Mouse (Mus musculus) liver, embryonic 16.5 days (tissue): Measurements from ENCODE around the gene Dusp15. TPM values are rescaled to one million over a fixed set of nuclear protein-coding genes. Genes with fewer than 3 reads are reported as not detected.
A peak's percentile ranks its signal among the peaks of the same experiment; 100 is the strongest.

Source experiments
- ATAC-seq: fragments of 200-750 bp; cut with Nextera tagmentation; 2 replicates; pipeline ENCODE4 v1.8.0; 2017; ENCODE audit warnings: low read depth, mild to moderate bottlenecking, moderate number of reproducible peaks, moderate library complexity
- H3K27ac ChIP-seq: fragments of 300-500 bp; sonication (generic); 2 replicates; pipeline ENCODE4 v1.5.1; 2014; ENCODE audit warnings: mild to moderate bottlenecking, low read length
- H3K27me3 ChIP-seq: fragments of 300-500 bp; sonication (generic); 2 replicates; pipeline ENCODE4 v1.6.1; 2014; ENCODE audit warnings: low read depth, low read length, mixed read lengths; ENCODE audit not compliant: control insufficient read depth, insufficient read depth
- H3K36me3 ChIP-seq: fragments of 300-500 bp; sonication (generic); 2 replicates; pipeline ENCODE4 v1.6.1; 2014; ENCODE audit warnings: mild to moderate bottlenecking; ENCODE audit not compliant: control insufficient read depth, insufficient read depth
- H3K4me1 ChIP-seq: fragments of 300-500 bp; sonication (generic); 2 replicates; pipeline ENCODE4 v1.6.1; 2014; ENCODE audit warnings: low read depth, low read length, mixed read lengths; ENCODE audit not compliant: control insufficient read depth
- H3K4me2 ChIP-seq: fragments of 300-500 bp; sonication (generic); 2 replicates; pipeline ENCODE4 v1.6.1; 2014; ENCODE audit warnings: low read depth, low read length, mixed read lengths
- H3K4me3 ChIP-seq: fragments of 300-500 bp; sonication (generic); 2 replicates; pipeline ENCODE4 v1.5.1; 2014; ENCODE audit warnings: low read depth, mild to moderate bottlenecking, low read length
- H3K9ac ChIP-seq: fragments of 300-500 bp; sonication (generic); 2 replicates; pipeline ENCODE4 v1.6.1; 2014; ENCODE audit warnings: low read depth, low read length
- H3K9me3 ChIP-seq: fragments of 300-500 bp; sonication (generic); replicated peaks from 2 replicates; pipeline ENCODE4 v1.6.1; 2016; ENCODE audit warnings: low read length; ENCODE audit not compliant: control insufficient read depth
- whole genome bisulfite sequencing: fragments of 180-500 bp; shearing (Covaris S2); extraction: QIAGEN DNeasy Blood & Tissue Kit; methylation state at CpG from one replicate; pipeline ENCODE4 v1.1.7; 2014; ENCODE audit not compliant: insufficient replicate concordance; 5-methylcytosine and 5-hydroxymethylcytosine counted together
- polyA plus RNA-seq: library from polyadenylated mRNA; unstranded; fragments of >200 nt; fragmentation: Nextera tagmentation; extraction: Ambion mirVana; gene quantifications from 2 replicates; pipeline ENCODE4 v1.2.1, GENCODE M21; 2015

The Dusp15 gene
- polyA plus RNA-seq, 1 experiment from 2014 or later, result not detected

DNA sequence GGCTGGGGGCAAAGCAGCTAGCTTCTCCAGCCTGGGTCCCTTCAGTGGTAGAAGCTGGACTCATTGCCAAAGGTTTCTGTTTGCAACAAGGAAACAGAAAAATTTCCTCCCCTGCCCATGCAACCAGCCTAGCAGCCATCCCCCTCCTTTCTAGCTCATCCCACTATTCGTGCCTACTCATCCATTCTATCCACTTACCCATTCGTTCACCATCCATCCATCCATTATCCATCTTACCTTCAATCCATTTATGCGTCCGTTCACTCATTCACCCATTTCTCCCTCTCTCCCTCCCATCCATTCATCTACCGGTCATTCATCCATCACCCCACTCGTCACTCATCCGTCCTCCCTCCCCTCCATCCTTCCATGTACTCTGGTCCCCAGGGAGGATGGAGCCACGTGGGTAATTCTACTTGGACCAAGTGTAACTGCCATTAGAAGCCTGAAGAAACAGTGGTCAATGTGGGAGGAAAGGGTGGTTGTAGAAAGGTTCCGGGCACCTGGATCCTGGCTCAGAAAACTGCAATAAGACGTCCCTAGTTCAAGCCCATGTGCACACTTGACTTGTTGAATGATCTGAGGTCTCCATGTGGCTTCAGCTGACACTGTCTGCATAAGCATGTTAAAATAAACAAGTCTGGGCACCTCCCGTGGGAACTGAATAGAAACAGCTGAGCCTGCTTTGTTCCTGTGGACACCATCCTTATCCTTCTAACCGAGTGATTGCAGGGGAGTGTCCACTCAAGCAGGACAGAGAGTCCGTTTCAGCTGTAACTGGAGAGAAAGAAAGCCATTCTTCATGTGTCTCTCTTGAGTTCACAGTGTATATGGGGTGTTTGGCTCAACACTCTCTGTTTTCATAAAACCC lies 587 bp upstream of the Dusp15 start:
- 16% methylated on average over 13 of the region's 13 CpGs for WGBS
- peak overlapping the region; percentile 71 for H3K4me2 ChIP-seq
- no peak overlapping the region for H3K27ac ChIP-seq
- no peaks in the 10 kb centered on the region for H3K4me1 ChIP-seq
- peaks cover 32% of the 10 kb centered on the region for H3K27me3 ChIP-seq
- peak overlapping the region; percentile 57 for H3K4me3 ChIP-seq
- no peaks in the 10 kb centered on the region for H3K9me3 ChIP-seq
- 0 out of 2 replicates have a peak overlapping the region, but pooled peaks have one; percentile 28 for H3K9ac ChIP-seq
- ATAC-seq, result no peak
- no peaks in the 10 kb centered on the region for H3K36me3 ChIP-seq

DNA sequence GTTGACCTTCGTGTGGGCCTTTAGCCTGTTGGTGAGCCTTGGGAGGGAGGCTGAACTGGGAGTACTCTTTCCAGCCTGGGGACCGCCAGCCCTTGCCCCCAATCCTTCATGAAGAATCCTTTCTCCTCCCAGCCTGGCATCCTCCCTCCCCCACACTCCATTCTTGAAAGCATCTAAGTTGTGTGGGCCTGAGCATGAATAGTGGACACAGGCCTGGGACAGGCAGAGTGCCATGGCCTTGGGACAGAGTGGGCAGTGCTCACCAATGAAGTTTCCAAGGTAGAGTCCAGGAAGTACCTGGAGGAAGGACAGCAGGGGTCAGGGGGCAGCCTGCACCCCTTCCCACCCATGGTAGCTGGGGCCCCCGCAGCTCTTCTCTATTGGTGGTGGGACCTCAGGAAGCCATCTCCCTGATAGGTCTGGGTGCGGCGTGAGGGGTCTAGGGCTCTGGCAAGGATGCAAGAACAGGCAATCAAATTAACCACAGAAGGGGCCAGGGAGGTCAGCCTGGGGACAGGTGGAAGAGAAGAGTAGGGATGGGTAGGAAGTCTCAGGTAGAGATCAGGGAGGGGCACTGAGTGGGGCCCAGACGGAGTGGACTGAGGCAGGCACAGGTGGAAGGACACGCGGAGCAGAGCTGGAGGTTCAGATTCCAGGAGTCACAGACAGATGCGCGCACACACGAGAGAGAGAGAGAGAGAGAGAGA lies 987 bp downstream of the Dusp15 start:
- ATAC-seq, result no peak
- WGBS, result 36% methylated on average over 11 of the region's 11 CpGs
- no peaks in the 10 kb centered on the region for H3K36me3 ChIP-seq
- H3K4me3 ChIP-seq, result no peak overlapping the region; the same call in 1 of the 2 replicates
- no peaks in the 10 kb centered on the region for H3K4me1 ChIP-seq
- H3K4me2 ChIP-seq, result no peak overlapping the region; the same call in 1 of the 2 replicates
- peaks cover 35% of the 10 kb centered on the region for H3K27me3 ChIP-seq
- no peak overlapping the region for H3K9ac ChIP-seq
- no peak overlapping the region for H3K27ac ChIP-seq
- no peaks in the 10 kb centered on the region for H3K9me3 ChIP-seq

DNA sequence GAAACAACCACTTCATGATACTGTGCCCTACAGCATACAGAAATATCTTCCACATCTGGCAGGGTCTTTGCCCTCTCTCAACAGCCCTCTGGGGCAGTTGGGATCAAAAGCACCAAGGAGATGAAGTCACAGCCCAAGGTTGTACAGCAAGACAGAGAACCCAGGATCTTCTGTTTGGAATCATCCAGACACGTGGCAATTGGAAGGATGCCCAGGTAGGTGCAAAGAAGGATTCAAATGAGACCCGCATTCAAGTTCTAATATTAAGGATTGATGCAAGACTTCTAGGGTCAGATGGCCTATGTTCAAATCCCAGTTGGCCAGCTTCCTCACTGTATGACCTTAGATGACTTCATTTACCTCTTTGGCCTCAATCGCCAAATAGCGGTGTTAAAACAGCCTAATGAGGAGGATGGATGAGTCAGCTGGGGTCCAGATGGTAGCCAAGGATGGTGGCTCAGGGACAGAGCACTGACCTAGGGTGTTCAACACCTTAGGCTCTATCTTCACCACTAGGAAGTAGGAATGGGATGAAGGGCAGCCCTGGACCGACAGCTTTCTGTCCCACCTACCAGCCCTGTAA lies 3.0 kb downstream of the Dusp15 start:
- Histone ChIP-seq H3K27me3 (peaks cover 49% of the 10 kb centered on the region), H3K27ac (no peak overlapping the region), H3K4me2 (no peak overlapping the region), H3K36me3 (no peaks in the 10 kb centered on the region), H3K4me1 (no peaks in the 10 kb centered on the region), H3K9ac (no peak overlapping the region), H3K4me3 (no peak overlapping the region), H3K9me3 (no peaks in the 10 kb centered on the region)
- 61% methylated on average over 5 of the region's 5 CpGs for WGBS
- ATAC-seq, result no peak

DNA sequence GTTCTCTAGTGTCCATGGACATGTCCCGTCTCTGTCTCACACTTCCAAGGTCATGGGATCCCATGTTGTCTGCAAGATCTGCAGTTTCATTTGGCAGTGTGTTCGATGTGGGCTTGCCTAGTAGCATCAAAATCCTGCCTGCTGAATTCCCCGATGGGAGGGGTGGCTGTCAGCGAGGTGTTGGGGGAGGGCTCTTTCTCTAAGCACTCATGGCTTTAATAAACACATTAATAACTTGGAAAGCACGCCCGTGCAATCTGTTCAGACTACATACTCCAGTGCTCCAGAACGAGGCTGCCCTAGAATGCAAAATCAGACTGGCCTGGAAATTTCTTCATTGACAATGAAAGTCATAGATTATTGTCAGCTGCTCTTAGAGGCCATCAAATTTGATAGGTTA lies 4.4 kb downstream of the Dusp15 start:
- no peaks in the 10 kb centered on the region; the same call in 1 of the 2 replicates for H3K4me1 ChIP-seq
- H3K4me3 ChIP-seq, result no peak overlapping the region
- H3K36me3 ChIP-seq, result no peaks in the 10 kb centered on the region
- WGBS, result 44% methylated on average over 7 of the region's 7 CpGs
- peaks cover 55% of the 10 kb centered on the region for H3K27me3 ChIP-seq
- ATAC-seq, result no peak
- H3K9ac ChIP-seq, result no peak overlapping the region
- no peak overlapping the region for H3K27ac ChIP-seq
- no peak overlapping the region for H3K4me2 ChIP-seq
- no peaks in the 10 kb centered on the region for H3K9me3 ChIP-seq

GRCm38 (mm10) chr2:152944013-152944412 lies 7.5 kb downstream of the Dusp15 start:
- Histone ChIP-seq H3K9me3 (no peaks in the 10 kb centered on the region), H3K36me3 (no peaks in the 10 kb centered on the region), H3K27me3 (peaks cover 47% of the 10 kb centered on the region), H3K4me3 (no peak overlapping the region), H3K4me2 (no peak overlapping the region), H3K4me1 (no peaks in the 10 kb centered on the region; the same call in 1 of the 2 replicates), H3K27ac (no peak overlapping the region), H3K9ac (no peak overlapping the region)
- whole genome bisulfite sequencing, result 36% methylated on average over 9 of the region's 9 CpGs
- no peak for ATAC-seq

DNA sequence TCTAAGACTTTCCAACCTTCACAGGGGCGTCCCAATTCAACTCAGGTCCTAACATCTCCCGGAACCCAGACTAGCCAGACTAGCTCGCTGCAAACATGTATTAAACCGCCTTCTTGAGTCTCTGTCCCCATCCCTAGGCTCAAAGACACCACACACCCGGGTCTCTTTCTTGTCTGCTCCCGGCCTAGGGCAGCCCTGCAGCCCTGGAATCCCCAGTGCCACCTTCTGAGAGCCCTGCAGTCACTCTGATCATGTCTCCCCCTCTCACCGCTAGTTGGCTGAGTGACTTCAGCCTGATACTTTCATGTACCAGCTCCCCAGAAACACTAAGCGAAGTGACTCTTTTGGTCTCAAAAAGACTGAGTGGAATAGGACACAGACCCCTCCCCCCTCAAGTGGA lies 7.9 kb downstream of the Dusp15 start:
- no peak overlapping the region for H3K27ac ChIP-seq
- H3K36me3 ChIP-seq, result no peaks in the 10 kb centered on the region
- no peak overlapping the region for H3K4me2 ChIP-seq
- H3K4me3 ChIP-seq, result no peak overlapping the region; the same call in 1 of the 2 replicates
- no peak for ATAC-seq
- H3K27me3 ChIP-seq, result peaks cover 47% of the 10 kb centered on the region
- H3K9ac ChIP-seq, result no peak overlapping the region
- no peaks in the 10 kb centered on the region for H3K9me3 ChIP-seq
- no peaks in the 10 kb centered on the region; the same call in 1 of the 2 replicates for H3K4me1 ChIP-seq
- WGBS, result 7% methylated on average over 8 of the region's 8 CpGs

- Histone ChIP-seq H3K4me2 (0 out of 2 replicates have a peak overlapping the region, but pooled peaks have one; percentile 12), H3K4me1 (no peaks in the 10 kb centered on the region; the same call in 1 of the 2 replicates), H3K36me3 (no peaks in the 10 kb centered on the region), H3K27ac (no peak overlapping the region), H3K9me3 (no peaks in the 10 kb centered on the region), H3K27me3 (peaks cover 47% of the 10 kb centered on the region), H3K9ac (no peak overlapping the region), H3K4me3 (peak overlapping the region; percentile 20)
- WGBS, result 2% methylated on average over 59 of the region's 65 CpGs
- ATAC-seq, result no peak
Observed at GRCm38 (mm10) chr2:152942898-152943515, 8.5 kb downstream of the Dusp15 start.

DNA sequence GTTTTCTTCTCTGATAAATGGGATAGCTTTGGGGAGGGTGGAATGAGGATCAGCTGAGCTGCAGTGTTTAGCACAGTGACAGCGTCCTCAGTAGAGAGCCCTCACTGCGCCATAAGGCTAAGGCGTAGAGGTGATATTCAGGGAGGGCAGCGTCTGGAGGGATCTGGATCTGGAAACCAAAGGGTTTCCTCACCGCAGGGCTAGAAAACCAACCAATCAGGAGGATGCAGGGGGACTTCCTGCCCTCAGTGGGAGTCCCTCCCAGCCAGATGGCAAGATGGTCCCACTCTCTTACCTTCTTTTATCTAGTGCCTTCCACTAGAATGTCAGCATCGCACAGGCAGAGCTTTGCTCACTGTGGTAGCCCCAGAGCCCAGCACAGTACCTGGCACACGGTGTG lies 9.7 kb downstream of the Dusp15 start:
- 17% methylated on average over 7 of the region's 7 CpGs for WGBS
- H3K36me3 ChIP-seq, result no peaks in the 10 kb centered on the region
- no peaks in the 10 kb centered on the region for H3K9me3 ChIP-seq
- no peaks in the 10 kb centered on the region; the same call in 1 of the 2 replicates for H3K4me1 ChIP-seq
- peaks cover 47% of the 10 kb centered on the region for H3K27me3 ChIP-seq
- ATAC-seq, result no peak
- H3K27ac ChIP-seq, result no peak overlapping the region
- H3K4me3 ChIP-seq, result no peak overlapping the region
- no peak overlapping the region for H3K9ac ChIP-seq
- no peak overlapping the region for H3K4me2 ChIP-seq
